Mouse (Mus musculus): ENCODE measurements around the gene Hcls1.
A peak's percentile ranks its signal among the peaks of the same experiment; 100 is the strongest.

Hcls1 gene

DNA sequence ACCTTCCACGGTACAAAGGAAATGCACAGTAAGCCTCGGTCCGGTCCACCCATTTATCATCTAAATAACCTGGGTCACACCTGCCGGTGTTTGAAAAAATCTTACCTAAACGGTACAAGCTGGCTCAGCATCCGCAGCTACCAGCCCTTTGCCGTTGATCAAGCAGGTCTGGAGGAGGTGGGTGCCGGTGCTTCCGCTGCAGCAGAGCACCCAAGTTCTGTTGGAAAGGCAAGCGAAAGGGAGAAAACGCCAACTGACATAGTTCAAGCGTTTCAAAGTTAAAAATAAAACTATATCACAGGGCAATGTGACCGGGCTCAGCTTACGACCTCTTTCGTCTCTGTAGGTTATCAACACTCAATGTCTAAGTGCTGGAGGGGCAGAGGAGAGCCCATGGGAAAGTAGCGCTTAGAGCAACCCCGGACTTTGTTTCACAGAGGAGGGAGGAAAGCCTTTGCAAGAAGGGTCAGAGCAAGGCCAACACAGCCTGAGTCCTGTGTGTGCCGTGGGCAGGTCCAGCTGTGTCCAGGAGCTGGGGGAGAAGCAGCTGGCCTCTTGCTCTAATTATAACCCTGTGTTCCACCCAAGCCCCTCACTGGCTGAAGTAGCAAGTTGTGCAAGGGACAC, 55.3 kb downstream of the Hcls1 start, which contains the start of gene Fbxo40:
Fbxo40 (minus strand) TSS at position 469 of the 627 bp plus-strand sequence.
- DNase-seq, result no peak

DNA sequence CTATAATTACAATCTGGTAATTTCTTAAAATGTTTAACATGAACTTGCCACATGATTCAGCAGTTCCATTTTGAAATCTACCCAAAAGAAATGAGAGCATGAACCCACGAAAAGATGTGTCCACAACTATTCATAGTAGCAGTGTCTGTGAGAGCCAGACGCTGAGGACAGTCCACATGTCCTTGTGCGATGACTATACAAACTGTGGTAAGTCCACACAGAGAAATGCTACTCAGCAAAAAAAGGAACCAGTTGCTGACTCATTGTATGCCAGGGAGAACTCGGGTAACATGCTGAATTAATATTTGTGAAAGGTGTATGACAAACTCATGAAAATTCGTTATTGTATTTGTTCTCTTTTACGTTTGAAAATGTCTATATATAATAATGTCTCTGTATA, 62.9 kb downstream of the Hcls1 start:
- no peak for DNase-seq

DNA sequence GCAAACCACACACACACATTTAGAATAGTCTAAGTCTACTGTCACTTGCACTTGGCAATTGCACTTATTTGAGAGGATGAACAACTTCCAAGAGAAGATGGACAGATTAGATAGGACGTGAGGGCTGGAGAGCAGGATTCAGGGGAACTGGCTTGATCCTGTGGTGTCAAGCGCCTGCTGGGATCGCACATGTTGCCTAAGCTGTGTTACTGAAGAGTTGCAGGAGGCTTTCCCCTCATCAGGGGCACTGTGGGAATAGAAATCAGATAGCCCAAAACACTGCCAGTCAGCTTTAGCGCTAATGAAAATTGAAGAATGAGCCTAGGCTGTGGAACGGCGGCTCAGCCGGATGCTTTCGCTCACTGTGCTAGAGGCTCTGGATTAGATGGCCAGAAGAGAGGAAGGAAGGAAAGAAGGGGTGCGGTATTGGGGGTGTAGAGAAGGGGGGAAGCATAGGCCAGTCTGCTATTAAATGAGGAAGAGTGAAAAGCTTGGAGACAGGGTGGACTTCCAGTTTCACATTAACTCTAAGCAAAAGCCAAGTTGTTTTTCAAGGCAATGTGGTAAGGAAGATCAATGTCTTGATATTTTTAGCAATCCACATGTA, 64.7 kb downstream of the Hcls1 start:
- no peak for DNase-seq

DNA sequence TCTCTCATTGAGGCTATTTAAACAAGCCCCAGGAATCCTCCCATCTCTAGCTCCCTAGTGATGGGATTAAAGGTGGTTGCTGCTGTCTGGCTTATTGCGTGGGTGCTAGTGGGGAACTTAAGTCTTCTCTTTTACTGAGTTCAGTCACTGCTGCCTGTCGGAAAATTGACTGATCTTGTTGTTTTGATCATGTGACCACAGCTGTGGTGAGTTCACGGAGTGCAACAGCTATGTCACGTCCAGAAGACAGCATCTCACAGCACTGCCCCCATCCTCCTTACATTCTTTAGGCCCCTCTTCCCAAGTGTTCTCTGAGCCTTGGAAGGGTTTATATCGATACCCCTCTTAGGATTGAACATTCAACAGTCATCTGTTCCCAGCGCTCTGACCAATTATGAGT, 74.5 kb downstream of the Hcls1 start:
- no peak for DNase-seq

DNA sequence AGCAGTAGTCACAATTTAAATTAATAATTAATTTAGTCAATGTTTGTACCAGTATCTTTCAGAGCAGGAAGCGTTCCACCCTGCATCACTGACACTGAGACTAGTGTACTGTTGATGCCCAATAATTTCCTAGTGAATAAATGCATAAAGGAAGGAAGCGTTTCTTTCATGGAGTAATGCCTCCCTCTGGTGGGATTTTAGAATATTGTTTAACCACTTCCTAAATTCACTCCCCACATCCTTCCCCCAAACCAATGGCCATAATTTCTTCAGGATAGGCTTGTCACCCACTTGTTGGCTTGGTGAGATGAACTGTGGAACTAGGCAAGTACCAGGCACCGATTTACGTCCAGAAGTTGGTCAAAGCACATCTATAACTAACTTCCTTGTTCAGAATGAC, 75.6 kb downstream of the Hcls1 start:
- peak; percentile 59 for DNase-seq

DNA sequence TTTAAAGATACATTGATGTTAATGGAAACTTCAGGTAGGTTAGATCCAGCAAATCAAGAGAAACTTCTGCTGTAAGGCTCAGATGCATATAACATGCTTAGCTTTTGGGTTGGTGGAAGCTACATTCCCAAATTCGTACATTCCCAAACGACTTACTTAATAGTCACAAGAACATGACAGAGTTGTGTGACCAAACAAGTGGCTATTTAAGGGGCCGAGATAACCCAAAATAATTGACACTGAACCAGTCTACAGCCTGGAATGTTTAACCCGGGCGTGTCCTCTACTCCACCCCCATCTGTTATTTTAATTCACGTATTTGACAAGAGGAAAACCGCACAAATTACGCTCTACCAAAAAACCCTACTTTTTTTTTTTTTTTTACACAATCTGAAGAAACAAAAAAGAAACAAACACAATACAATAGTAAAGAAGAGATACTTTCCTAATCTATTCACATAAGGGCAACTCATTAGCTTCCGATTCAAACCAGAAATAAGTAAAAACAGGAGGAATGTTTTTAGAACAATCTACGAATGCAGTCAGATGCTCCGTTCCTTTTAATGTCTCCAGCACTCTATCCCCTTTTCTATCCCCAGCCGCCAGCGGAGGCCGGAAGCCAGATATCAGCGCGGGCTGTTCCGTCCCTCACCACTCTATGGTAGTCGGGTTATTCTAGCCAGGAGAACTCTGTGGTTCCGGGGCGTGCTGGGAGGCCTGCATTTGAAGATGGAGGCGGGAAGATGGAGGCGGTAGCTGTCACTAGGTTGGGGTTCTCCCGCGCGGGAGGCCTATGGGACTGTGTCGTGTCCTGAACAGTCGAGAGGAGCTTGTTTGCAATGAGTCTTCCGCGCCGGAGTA, 76.5 kb downstream of the Hcls1 start, which contains the start of gene Polq:
Polq (plus strand) TSS at position 726 of the 861 bp plus-strand sequence.
- peak; percentile 94 for DNase-seq

DNA sequence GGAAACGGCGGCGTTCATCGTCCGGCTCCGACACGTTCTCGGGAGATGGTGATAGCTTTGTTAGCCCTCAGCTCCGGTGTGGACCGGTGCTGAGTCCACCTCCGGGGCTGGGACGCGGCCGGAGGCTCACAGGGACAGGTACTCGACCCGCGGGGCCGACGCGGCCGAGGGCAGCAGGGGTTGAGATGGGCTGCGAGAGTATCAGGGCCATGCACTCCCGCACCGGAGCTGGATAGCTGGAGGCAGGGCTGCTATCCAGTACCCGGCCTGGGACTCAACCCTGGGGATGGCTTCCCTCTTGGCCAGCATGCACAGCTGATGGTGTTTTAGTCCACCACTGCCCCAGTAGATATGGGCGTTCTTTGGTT, 77.1 kb downstream of the Hcls1 start:
- DNase-seq, result no peak

DNA sequence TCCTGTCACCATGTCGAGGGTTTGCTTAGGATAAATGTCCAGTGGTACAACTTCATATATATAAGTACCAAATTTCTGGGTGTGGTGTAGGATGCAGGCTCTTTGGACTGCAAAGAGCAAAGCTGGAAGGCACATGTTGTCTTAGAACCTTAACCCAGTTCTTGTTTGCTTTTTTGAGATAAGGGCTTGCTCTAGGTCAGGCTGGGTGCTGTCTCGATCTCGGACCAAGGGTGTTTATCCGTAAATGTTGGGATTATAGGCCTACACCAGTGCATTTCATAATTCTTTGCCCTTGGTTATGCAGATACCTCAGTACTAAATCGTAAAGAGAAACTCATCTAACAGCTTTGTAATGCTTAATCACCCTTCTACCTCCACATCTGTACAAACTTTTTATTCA, 77.6 kb downstream of the Hcls1 start:
- DNase-seq, result no peak

All from lung, postnatal 36 days (tissue).